Comparison of ENCODE assay signal across 9 mouse cellular contexts in genomic region chr9:59198221-59198875, GRCm38 (mm10).
DNase-seq lines count a peak whose midpoint lies in the region; TF ChIP-seq lines count a peak whose summit lies in the region.
"Had no signal": no experiment of that assay in that cellular context is flagged by ENCODE, and none has a peak within 500 bp of the region (broad histone marks: within the 10 kb centered on the region; RNA-seq: fewer than 3 reads in every experiment).

No protein-coding gene starts in this region.

- 32% methylated on average over 6 of the region's 6 CpGs for WGBS in lung, adult 2 months

- no peak for TF ChIP-seq CTCF in lung, adult 2 months (IDR thresholded peaks at IDR 0.05; ENCODE audit: insufficient read depth, low read length)

- H3K4me3 ChIP-seq in lung, adult 2 months (replicated peaks; ENCODE audit: extremely low read depth, low read depth, low read length) = no peak overlapping the region

- no peak for TF ChIP-seq POLR2A in lung, adult 2 months (IDR thresholded peaks at IDR 0.05; ENCODE audit: borderline replicate concordance, extremely low read depth, low read depth, low read length)

- peak; percentile 70 for DNase-seq in heart, adult 11 months
- DNase-seq in heart, adult 9 months (ENCODE audit: low spot score in 2 of 2) = no peak
- DNase-seq in lung, postnatal 10 days = peak; percentile 23
- DNase-seq in lung, adult 2 months = no peak
- DNase-seq in embryo, embryonic 9.5 days (ENCODE audit: extremely low spot score) = peak; percentile 7
- DNase-seq in retina, embryonic 14.5 days (ENCODE audit: low spot score) = peak; percentile 14
- no peak for DNase-seq in c-Kit-positive CD71-positive TER-119-positive erythroid progenitor cells, embryonic 14.5 days (ENCODE audit: low spot score)
- DNase-seq in thymus, postnatal 0 days (ENCODE audit: low spot score) = no peak
- DNase-seq: kidney, adult 18-20 months had no signal

- H3K4me1 ChIP-seq in lung, adult 2 months (ENCODE audit: control insufficient read depth, insufficient read depth, low read length) = no peaks in the 10 kb centered on the region; the same call in 1 of the 2 replicates

Comparison
In these comparisons a context has a peak if more than half of its experiments do, and no peak if none do; other contexts are left out.
1. DNase-seq: peak in heart, adult 11 months (single experiment), lung, postnatal 10 days (single experiment), embryo, embryonic 9.5 days (single experiment) and retina, embryonic 14.5 days (single experiment); none in heart, adult 9 months (0 of 2), lung, adult 2 months (single experiment), c-Kit-positive CD71-positive TER-119-positive erythroid progenitor cells, embryonic 14.5 days (single experiment) and thymus, postnatal 0 days (single experiment).